Mouse (Mus musculus) urinary bladder, adult 18-20 months (tissue): Measurements from ENCODE around the gene Blvrb.

Source experiments
- DNase-seq, 2 experiments: peaks; one replicate each; pipeline ENCODE4 v3.0.0; 2022; ENCODE audit warnings: low spot score in 2 of 2, mixed read lengths in 2 of 2

Blvrb gene

GRCm38 (mm10) chr7:27514961-27515360 is 67.2 kb downstream of the Blvrb start:
- DNase-seq = no peak
